Mouse (Mus musculus): Measurements from ENCODE around the gene Clasrp. TPM values are rescaled to one million over a fixed set of nuclear protein-coding genes. Genes with fewer than 3 reads are reported as not detected.

Clasrp gene
- total RNA-seq (2022): 100 to 1,000 TPM in 2 of 4 experiments, 10 to 100 TPM in 2; 96.9 to 109 (median 101) TPM

DNA sequence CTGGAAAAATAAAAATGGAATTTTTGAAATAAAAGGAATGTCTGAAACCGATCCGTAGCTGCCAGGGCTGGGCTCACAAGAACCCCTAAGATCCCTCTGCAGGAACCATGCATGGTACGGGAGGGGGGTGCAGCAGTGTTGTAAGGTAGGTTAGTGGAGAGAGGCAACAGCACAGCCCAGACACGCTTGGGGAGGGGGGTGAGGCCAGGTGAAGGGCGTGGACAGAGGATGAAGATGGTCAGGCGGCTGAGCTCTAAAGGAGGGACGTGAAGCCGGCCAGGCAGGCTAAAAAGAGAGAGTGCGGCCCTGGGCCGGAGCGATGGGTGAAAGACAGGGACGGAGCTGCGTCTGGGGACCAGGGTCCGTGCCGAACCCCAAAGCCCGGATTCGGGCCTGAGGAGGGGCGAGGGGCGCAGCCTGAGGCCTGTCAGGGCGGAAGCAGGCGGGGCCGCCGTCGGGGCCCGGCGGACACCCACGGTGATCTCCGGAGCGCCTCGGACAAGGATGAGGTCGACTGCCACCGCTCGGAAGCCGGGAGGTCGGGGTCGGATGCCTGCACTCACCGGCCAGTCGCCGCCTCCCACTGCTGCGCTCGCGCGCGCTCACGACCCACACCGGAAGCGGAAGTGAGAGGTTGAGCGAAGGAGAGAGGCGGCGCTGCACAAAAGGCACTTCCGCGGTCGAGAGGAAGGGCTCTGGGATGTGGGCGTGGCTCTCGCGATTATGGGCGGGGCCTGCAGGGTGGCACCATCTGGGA is at the start of gene Clasrp:
TSS of gene Clasrp (minus strand) at position 638 of the 757 bp plus-strand sequence.
- peak; percentile 93 for DNase-seq (ENCODE audit: low spot score in 2 of 2)

DNA sequence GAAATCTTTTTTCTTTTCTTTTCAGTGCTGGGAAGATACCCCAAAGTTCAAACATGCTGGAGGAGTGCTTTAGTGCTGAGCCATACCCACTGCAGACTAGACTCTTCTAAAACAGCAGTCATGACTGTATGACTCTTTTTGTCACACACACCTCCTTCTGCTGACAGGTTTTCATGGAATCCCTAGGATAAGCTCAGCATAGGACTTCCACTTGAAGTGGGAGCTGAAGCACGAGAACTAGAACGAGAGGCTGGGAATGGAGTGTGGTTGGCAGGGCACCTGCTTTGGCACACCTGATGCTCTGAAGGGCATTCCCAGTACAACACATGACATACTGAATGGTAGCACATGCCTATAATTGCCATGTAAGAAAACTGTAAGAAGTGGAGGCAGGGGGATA is 48.3 kb upstream of the Clasrp start:
- no peak for DNase-seq (ENCODE audit: low spot score in 2 of 2)

DNA sequence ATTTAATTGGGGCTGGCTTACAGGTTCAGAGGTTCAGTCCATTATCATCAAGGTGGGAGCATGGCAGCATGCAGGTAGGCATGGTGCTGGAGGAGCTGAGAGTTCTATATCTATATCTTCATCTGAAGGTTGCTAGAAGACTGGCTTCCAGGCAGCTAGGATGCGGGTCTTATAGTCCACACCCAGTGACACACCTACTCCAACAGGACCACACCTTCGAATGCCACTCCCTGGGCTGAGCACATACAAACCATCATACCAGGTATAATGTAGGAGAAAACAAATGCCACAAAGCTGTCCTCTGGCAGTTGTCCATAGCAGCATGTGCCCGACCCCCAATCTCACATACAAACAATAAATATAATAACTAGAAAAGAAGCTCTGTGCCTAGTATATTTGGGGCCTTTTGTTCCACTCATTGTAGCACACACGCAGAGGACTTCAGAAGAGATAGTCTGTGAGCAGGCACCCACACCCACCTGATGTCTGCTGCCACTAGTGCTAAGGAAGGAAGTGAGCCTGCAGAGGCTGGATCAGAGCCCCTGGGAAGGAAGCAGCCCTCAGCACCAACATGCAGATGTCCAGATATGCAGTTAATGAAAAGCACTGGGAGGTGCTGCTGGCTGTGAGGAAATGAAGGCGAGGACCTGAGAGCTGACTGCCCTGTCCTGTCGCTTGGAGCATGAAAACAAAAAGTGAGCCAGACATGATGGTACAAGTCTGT is 46.9 kb upstream of the Clasrp start:
- no peak for DNase-seq (ENCODE audit: low spot score in 2 of 2)

DNA sequence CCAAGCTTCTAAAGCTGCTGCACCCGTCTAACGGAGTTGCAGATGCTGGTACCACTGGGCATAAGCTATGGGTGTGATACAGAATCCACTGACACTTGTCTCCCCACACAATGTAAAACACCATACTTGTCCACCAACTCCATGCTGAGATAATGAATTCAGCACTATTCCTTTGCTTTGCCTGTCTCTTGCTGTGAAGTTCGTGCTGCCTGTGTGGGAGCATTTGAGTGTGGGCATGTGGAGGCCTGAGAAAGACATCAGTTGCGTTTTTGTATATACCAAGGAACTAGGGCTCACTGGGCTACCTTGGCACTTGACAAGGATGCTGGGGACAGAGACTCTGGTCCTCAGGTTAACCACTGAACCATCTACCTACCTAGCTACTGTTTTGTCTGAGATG is 36.9 kb upstream of the Clasrp start:
- DNase-seq (ENCODE audit: low spot score in 2 of 2): no peak

DNA sequence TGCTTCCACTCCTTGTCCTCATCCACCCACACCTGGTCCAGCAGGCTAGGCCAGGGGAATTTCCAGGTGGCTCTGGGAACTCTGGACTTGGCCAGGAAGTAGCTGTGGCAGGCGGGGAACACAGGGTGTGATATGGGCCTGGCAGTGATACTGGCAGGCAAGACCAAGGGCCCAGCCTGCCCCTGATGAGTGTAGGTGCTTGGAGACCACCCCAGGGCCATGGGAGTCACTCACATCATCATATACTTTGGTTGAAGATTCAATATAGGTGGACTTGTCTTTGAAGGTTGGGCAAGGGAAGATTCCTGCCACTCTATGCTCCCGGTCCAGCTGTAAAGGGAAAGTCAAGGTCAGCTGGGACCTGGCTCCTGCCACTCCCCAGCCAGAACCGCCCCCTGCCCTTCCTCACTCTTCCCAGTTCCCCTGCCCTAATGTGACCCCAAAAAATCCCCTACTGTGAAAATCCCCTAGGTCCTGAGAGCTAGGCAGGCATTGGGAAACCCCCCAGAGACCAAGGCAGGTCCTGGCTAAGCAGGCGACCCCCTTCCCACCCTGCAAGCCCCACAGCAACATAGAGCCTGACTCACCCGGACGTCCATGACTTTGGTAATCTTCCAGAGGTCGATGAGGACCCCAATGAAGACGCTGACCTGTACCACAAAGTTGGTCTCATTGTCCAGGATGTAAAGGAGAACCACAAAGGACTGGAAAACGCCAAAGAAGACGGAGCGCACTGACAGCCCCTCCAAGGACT is 31.0 kb upstream of the Clasrp start:
- no peak for DNase-seq (ENCODE audit: low spot score in 2 of 2)

DNA sequence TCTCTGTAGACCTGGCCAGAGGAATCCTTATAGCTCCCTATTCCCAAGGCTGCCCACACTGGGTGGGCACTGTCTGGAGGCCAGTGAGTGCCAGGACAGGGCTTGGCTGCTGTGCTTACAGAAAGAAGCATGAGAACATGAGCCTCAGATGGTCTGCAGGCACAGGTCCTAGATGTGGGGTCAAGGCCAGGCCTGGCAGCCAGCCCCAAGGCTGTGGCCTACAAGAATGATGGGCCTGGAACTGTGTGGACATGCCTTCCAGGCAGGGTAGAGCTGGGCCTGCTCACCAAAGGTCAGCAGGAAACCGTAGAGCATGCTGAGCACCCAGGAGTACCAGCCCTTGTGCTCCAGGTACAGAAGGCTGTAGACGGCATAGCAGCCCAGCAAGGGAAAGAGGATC is 30.3 kb upstream of the Clasrp start:
- DNase-seq (ENCODE audit: low spot score in 2 of 2): no peak

DNA sequence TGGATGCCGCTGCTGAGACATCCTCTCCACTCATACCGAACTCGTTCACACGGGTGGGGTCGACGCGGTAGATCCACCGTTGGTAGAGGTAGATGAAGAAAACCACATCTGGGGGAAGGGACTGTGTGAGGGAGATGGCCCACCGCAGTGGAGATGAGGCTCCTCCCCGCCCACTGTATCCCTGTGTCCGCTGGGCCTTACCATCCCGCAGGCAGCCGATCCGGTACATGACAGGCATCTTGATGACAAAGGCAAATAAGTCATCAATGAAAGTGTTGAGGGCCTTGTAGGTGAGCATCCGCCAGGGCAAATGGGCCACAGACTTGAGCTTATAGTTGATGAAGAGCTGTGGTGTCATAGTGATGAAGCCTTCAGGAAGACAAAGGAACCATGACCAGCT is 29.6 kb upstream of the Clasrp start:
- DNase-seq (ENCODE audit: low spot score in 2 of 2): no peak

DNA sequence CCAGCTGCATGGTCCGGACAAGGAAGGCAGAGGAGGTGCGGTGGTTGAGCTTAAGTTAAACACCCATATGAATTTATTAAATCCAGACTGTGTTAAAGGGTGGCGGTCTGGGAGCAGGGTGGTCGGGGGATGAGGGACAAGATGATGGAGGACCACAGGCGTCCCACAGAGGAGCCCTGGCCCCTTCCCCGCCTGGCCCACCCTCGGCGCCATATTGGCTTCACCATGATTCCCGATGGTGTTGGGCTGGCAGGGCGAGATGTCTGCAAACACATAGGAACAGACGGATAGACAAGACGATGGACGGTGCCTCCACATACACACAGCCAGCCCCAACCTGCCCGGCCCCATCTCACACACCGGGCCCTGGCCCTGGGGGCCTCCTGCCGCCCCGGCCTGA is 28.9 kb upstream of the Clasrp start:
- DNase-seq (ENCODE audit: low spot score in 2 of 2): no peak

DNA sequence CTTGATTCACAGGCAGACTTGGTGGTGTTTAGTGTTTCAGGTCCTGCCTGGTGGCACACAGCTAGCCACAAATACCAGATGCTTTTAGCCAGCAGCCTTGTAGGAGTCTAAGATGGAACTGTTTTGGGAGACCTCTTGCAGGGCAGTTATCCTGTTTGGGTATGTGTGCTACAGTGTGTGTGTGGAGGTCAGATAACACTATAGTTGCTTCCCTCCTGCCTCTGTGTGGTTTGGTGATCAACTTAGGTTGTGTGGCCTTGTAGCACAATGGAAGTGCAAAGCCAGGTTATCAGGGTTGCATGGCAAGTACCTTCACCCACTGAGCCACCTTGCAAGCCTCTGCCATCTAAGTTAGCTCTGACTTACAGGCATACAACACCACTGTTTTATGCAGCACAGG is 28.4 kb upstream of the Clasrp start:
- no peak for DNase-seq (ENCODE audit: low spot score in 2 of 2)

DNA sequence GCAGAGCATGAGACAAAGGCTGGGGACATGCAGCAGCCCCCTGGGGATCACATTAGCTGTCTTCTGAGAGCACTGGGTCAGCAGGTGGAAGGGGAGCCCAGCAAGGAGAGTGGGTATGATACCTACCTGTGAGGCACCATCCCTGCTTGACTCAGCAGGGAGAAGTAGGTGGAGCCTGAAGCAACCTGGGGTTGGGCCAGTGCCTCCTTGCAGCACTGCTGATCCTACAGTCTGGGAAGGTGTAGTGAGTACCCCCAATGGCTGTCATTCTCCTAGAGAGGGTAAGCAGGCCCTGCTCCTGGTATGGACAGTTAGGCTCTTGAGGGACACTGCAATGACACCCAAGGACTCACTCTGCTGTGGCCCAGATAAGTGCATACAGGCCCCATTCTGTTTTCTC is 28.0 kb upstream of the Clasrp start:
- DNase-seq (ENCODE audit: low spot score in 2 of 2): no peak

DNA sequence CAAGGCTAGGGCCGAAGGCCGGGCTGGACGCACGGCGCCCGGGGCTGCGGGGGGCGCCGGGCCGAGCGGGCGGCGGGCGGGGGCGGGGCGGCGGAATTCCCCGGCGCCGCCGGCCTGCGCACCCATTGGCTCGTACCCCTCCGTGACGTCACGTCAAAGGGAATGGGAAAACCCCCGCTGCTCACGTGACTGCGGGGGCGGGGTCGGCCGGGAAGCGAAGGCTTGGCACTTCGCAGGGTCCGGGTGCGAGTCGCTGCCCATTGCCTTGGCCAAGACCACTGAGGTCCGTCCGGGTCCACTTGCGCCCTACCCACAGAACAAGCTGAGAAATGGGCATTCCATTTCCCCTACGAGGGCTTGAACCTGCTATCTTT is 25.1 kb upstream of the Clasrp start, which contains the start of gene Relb:
TSS of gene Relb (minus strand) at position 78 of the 374 bp plus-strand sequence.
- DNase-seq (ENCODE audit: low spot score in 2 of 2): peak; percentile 77 to 87

DNA sequence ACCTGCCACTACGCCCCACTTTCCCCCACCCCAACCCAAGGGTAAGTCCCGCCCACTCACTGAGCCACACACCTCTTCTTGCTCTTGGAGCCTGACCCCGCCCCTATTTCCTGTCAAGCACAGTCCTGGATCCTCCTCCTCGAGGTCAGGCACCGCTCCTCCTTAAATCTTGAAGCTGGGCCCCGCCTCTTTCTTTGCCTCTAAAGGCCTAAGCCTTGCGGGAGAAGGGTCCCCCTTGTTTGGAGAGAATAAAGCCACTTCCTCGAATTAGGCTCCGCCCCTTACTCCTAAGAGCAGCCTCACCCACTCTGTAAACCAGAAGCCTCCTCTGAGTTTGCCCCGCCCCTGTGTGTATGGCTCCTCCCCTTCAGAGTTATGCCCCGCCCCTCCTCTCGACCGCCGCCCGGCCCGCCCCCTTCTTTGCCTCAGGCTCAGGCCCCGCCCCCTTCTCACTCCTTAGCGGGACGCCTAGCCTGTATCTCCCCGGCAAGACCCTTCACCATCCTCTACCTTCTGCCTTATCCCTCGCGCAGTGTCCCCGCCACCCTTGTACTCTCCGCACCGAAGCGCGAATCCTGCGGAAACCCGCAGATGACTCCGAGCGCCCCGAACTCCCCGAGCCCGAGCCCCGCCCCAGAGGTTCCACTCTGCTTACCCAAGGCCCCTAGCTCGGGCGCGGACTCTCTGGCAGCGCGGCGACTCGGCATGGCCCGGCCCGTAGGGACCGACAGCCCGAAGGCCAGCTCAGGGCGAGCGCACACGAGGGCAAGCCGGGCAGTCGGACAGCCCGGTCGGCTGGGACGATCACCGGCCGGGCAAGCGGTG is 24.5 kb upstream of the Clasrp start:
- DNase-seq (ENCODE audit: low spot score in 2 of 2): peak; percentile 83 to 87

DNA sequence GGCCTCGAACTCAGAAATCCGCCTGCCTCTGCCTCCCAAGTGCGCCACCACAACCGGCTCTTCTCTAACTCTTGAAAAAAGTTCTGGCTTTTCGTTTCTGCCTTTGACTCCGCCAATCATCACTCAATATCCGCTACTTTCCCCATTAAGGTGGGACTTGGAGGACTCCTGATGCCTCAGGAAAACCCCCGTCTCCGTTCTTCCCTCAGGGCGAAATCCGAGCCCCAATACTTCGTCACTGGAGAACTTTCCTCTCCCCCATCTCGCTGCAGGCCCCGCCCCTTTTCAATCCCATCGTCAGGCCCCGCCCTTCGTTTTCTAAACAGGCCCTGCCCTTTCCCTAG is 23.9 kb upstream of the Clasrp start:
- DNase-seq (ENCODE audit: low spot score in 2 of 2): no peak

DNA sequence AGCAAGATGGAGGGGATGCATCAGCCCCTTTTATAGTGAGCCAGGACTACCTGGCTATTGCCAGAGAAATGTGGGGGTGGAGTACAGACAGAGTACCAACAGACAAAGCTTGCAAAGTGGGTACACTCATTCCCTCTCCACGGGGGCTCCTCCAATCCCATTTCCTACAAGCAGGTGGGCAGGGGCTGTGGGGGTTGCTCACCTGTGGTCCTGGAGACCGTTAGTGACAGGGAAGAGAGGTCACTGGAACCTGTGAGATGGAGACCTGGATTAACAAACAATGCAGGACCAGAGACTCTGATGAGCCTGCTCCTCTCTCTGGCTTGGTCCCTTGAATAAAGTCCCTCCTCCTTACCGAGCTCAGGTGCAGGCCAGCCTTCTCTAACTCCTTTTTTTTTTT is 23.4 kb upstream of the Clasrp start:
- no peak for DNase-seq (ENCODE audit: low spot score in 2 of 2)

DNA sequence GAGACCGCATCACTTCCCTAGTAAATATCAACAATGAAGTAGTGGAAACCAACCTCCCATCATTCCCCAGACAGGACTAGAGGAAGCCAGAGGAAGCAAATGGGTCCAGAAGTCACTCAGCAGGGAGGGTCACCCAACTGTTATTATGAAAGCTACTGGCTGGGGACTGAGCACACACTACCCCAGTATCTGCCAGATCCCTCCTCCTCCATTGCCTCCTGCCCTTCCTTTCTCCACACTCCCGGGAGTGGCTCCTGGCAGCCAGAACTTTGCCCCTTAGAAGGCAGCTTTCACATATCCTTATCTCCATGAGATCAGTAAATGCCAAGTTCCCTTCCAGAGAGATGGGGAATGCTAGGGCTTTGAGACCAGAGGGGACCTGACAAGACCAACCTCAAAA is 19.1 kb upstream of the Clasrp start:
- DNase-seq (ENCODE audit: low spot score in 2 of 2): no peak

DNA sequence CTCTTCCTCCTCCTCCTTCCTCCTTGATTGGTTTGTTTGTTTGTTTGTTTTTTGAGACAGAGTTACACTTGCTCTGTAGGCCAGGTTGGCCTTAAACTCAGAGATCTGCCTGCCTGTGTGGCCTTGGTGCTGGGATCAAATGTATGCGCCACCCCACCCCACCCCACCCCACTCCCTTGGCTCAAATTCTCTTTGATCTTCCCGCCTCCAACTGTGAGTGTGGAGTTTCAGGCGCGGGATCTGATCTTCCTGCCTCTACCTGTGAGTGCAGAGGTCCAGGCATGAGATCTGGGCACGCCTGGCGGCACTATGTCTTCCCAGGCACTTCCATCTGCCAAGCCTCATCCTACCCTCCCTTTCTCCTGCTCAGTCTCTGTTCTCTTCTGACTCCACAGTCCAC is 18.0 kb upstream of the Clasrp start:
- DNase-seq (ENCODE audit: low spot score in 2 of 2): no peak

DNA sequence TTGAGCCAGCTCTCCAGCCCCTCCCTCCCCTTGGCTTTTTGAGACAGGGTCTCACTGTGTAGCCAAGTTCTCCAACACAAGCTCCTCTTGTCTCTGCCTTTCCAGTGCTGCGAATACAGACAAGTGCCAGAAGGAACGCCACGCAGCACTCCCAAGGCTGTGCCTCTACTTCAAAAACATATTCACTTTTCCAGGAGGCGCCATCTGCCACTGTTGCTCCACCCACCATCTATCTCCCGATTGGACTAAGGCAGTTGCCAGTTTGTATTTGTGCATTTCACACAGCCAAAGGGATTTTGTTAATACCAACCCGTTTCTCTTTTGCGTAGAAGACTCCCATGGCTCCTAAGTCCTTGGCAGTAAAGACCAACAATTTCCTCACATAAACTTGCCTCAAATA is 16.5 kb upstream of the Clasrp start:
- peak; percentile 67 to 77 for DNase-seq (ENCODE audit: low spot score in 2 of 2)

DNA sequence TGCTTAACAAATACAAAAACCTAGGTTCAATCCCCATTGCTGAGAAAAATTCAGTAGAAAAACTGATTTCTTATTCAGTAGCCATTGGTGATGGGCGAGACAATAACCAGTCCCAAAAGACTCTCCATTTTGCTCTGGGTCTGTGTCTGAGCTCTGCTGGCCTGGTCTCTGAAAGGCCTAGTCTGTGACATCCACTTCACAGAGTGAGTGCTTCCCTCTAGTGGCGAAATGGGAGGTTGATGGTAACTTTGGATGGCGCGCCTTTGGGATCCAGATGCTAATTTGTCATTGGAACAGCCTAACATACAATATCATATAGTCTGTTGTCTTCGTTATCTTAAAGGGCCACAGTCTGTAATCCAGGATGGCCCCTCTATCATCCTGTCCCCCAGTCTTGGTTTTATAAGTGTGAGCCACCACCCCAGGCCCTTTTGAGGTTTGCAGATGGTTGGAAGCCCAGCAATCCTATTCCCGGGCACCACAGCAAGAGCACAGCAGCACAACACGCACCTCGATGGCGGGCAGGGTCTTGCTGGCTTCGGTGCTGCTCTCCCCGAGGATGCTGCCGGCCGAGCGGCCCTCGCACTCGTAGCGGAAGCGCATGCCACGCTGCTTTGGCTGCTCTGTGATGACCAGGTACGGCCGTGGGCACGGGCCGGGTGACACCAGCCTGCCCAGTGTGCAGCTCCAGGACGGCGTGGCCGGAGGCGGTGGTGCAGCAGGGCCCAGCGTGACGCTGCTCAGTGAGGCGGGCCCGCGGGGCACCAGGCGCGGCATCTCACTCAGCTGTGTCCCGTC is 14.9 kb upstream of the Clasrp start:
- peak; percentile 68 to 85 for DNase-seq (ENCODE audit: low spot score in 2 of 2)

DNA sequence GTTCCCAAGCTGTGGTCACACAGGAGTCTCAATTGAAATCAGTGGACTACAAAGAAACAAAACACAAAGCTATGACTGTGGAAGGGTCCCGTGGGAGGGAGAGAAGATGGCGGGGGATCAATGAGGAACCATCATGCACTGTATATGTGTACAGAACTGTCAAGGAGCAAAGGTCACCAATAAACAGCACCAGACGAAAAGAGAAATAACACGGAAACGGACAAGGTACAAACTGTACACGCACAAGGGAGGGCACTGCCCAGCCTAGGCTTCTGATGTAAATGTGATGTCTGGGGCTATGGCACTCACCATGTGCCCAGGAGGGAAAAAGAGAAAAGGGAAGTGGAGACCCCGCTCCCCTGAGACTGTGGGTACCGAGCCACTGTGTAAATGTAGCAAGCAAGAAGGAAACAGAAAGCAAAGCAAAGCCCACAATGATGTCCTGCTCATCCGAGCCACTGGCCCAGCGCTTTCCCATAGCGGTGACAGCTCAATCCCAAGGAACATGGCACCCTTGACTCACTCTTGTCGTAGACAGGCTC is 10.8 kb upstream of the Clasrp start:
- no peak for DNase-seq (ENCODE audit: low spot score in 2 of 2)

DNA sequence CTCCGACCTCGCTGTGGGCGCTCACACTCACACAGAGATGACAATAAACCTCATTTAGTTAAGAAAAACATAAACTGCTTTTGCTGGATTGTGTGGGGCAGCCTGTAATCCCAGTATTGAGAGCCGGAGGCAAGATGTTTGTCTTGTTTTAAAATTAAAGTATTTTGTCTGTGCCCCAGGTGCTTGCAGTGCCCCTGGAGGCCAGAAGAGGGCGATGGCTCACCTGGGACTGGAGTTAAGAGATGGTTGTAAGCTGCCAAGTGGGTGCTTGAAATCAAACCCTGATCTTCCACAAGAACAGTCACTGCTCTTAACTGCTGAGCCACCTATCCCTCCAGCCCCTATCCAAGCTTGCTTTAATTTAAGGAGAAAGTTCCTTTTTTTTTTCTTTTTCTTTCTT is 6.7 kb upstream of the Clasrp start:
- DNase-seq (ENCODE audit: low spot score in 2 of 2): no peak
